Mouse (Mus musculus) granulocyte monocyte progenitor cell, adult 5-6 weeks (primary cell): Measurements from ENCODE around the gene Kcnab2. TPM values are rescaled to one million over a fixed set of nuclear protein-coding genes. Genes with fewer than 3 reads are reported as not detected.

Experiments
- ATAC-seq: replicated peaks from 2 replicates; pipeline ENCODE4 v1.8.0; 2016; ENCODE audit warnings: mild to moderate bottlenecking, moderate TSS enrichment, inconsistent platforms; ENCODE audit not compliant: poor library complexity, severe bottlenecking
- total RNA-seq, 2 experiments: library from RNA; stranded (forward) in 1 of 2; stranded (reverse) in 1 of 2; fragments of 200-712, 200-1000 nt in 1 of 2; fragments of >200 nt in 1 of 2; fragmentation: Nextera tagmentation in 1 of 2; gene quantifications; 2 replicates each; pipeline ENCODE4 v1.2.3; 2014 to 2017

The Kcnab2 gene
- total RNA-seq, 2 experiments from 2014 or later: 67.3 to 85.6 TPM

- ATAC-seq: no peak
Observed at GRCm38 (mm10) chr4:152398926-152399325, 78.7 kb downstream of the Kcnab2 start.

GRCm38 (mm10) chr4:152392627-152393026 is 85.0 kb downstream of the Kcnab2 start:
- ATAC-seq: no peak

GRCm38 (mm10) chr4:152392192-152392591 is 85.5 kb downstream of the Kcnab2 start:
- ATAC-seq: no peak

GRCm38 (mm10) chr4:152385644-152386043 is 92.0 kb downstream of the Kcnab2 start:
- peak; percentile 68 for ATAC-seq

GRCm38 (mm10) chr4:152382528-152383252 is 95.0 kb downstream of the Kcnab2 start:
- no peak for ATAC-seq

GRCm38 (mm10) chr4:152365228-152365627 is 112.4 kb downstream of the Kcnab2 start:
- no peak for ATAC-seq

- peak; percentile 82 for ATAC-seq
Observed at GRCm38 (mm10) chr4:152362180-152362579, 115.5 kb downstream of the Kcnab2 start.

GRCm38 (mm10) chr4:152360855-152361254 is 116.8 kb downstream of the Kcnab2 start:
- ATAC-seq: peak; percentile 67

GRCm38 (mm10) chr4:152359700-152360099 is 118.0 kb downstream of the Kcnab2 start:
- ATAC-seq: no peak

- ATAC-seq: no peak
Observed at GRCm38 (mm10) chr4:152355672-152356071, 122.0 kb downstream of the Kcnab2 start.

- peak; percentile 60 for ATAC-seq
Observed at GRCm38 (mm10) chr4:152353886-152354637, 123.6 kb downstream of the Kcnab2 start.

- ATAC-seq: peak; percentile 36; the same call in 1 of the 2 replicates
Observed at GRCm38 (mm10) chr4:152351422-152352305, 126.0 kb downstream of the Kcnab2 start.

- ATAC-seq: no peak
Observed at GRCm38 (mm10) chr4:152350722-152351421, 126.8 kb downstream of the Kcnab2 start.

GRCm38 (mm10) chr4:152349837-152350381 is 127.8 kb downstream of the Kcnab2 start:
- no peak for ATAC-seq

- ATAC-seq: peak; percentile 74
Observed at GRCm38 (mm10) chr4:152345120-152345889, 132.4 kb downstream of the Kcnab2 start.

- peak; percentile 12; the same call in 1 of the 2 replicates for ATAC-seq
Observed at GRCm38 (mm10) chr4:152344651-152345050, 133.0 kb downstream of the Kcnab2 start.

GRCm38 (mm10) chr4:152343296-152343695 is 134.4 kb downstream of the Kcnab2 start:
- peak; percentile 48 for ATAC-seq
